Mouse (Mus musculus) hindbrain, embryonic 12.5 days (tissue): ENCODE results near the gene Rps18. TPM values are rescaled to one million over a fixed set of nuclear protein-coding genes. Genes with fewer than 3 reads are reported as not detected.

Experiments
- ATAC-seq: fragments of 200-750 bp; cut with Nextera tagmentation; 2 replicates; pipeline ENCODE4 v1.8.0; 2017; ENCODE audit warnings: moderate TSS enrichment; ENCODE audit not compliant: low FRiP score
- H3K27ac ChIP-seq: fragments of 300-500 bp; sonication (generic); 2 replicates; pipeline ENCODE4 v1.5.1; 2016; ENCODE audit warnings: mild to moderate bottlenecking
- H3K27me3 ChIP-seq: fragments of 300-500 bp; sonication (generic); 2 replicates; pipeline ENCODE4 v1.6.1; 2016; ENCODE audit warnings: mild to moderate bottlenecking
- H3K36me3 ChIP-seq: fragments of 300-500 bp; sonication (generic); 2 replicates; pipeline ENCODE4 v1.6.1; 2016; ENCODE audit warnings: mild to moderate bottlenecking
- H3K4me1 ChIP-seq: fragments of 300-500 bp; sonication (generic); 2 replicates; pipeline ENCODE4 v1.6.1; 2016
- H3K4me2 ChIP-seq: fragments of 300-500 bp; sonication (generic); replicated peaks from 2 replicates; pipeline ENCODE4 v1.6.1; 2016; ENCODE audit warnings: mild to moderate bottlenecking
- H3K4me3 ChIP-seq: fragments of 300-500 bp; sonication (generic); 2 replicates; pipeline ENCODE4 v1.5.1; 2016; ENCODE audit warnings: mild to moderate bottlenecking
- H3K9ac ChIP-seq: fragments of 300-500 bp; sonication (generic); 2 replicates; pipeline ENCODE4 v1.6.1; 2016; ENCODE audit warnings: mild to moderate bottlenecking, moderate library complexity
- H3K9me3 ChIP-seq: fragments of 300-500 bp; sonication (generic); replicated peaks from 2 replicates; pipeline ENCODE4 v1.6.1; 2016; ENCODE audit warnings: mild to moderate bottlenecking
- WGBS: fragments of 180-500 bp; shearing (Covaris S2); methylation state at CpG from one replicate; pipeline ENCODE4 v1.1.7; 2016; 5-methylcytosine and 5-hydroxymethylcytosine counted together
- polyA plus RNA-seq: library from polyadenylated mRNA; unstranded; fragments of >200 nt; fragmentation: Nextera tagmentation; extraction: Ambion mirVana; gene quantifications from 2 replicates; pipeline ENCODE4 v1.2.1, GENCODE M21; 2016

Rps18 gene
- polyA plus RNA-seq, 1 experiment from 2014 or later = 931 TPM

- H3K27ac ChIP-seq = no peak overlapping the region
- no peaks in the 10 kb centered on the region for H3K4me1 ChIP-seq
- H3K4me3 ChIP-seq = no peak overlapping the region
- H3K4me2 ChIP-seq = no peak overlapping the region
- H3K9ac ChIP-seq = no peak overlapping the region
- peaks cover 59% of the 10 kb centered on the region for H3K36me3 ChIP-seq
- H3K27me3 ChIP-seq = no peaks in the 10 kb centered on the region
- WGBS = 92% methylated on average over 17 of the region's 17 CpGs
- ATAC-seq = no peak
- 0 out of 2 replicates have a peak, but pooled peaks cover 5% of the 10 kb centered on the region for H3K9me3 ChIP-seq
These were observed 9.5 kb upstream of the Rps18 start for GRCm38 (mm10) chr17:33965082-33965845.

GRCm38 (mm10) chr17:33962876-33963275 lies 7.1 kb upstream of the Rps18 start:
- Histone ChIP-seq H3K9me3 (no peaks in the 10 kb centered on the region), H3K4me1 (no peaks in the 10 kb centered on the region; the same call in 1 of the 2 replicates), H3K27ac (no peak overlapping the region), H3K4me3 (no peak overlapping the region), H3K27me3 (no peaks in the 10 kb centered on the region), H3K4me2 (no peak overlapping the region), H3K9ac (no peak overlapping the region), H3K36me3 (peaks cover 80% of the 10 kb centered on the region)
- 87% methylated on average over 7 of the region's 7 CpGs for WGBS
- ATAC-seq = no peak

- no peaks in the 10 kb centered on the region for H3K9me3 ChIP-seq
- H3K4me3 ChIP-seq = no peak overlapping the region
- peaks cover 62% of the 10 kb centered on the region for H3K36me3 ChIP-seq
- H3K4me2 ChIP-seq = no peak overlapping the region
- peaks cover 10% of the 10 kb centered on the region for H3K4me1 ChIP-seq
- WGBS = 94% methylated on average over 15 of the region's 15 CpGs
- no peak for ATAC-seq
- no peaks in the 10 kb centered on the region for H3K27me3 ChIP-seq
- H3K9ac ChIP-seq = no peak overlapping the region
- H3K27ac ChIP-seq = no peak overlapping the region
These were observed 4.1 kb upstream of the Rps18 start for GRCm38 (mm10) chr17:33959948-33960347.

GRCm38 (mm10) chr17:33959135-33959534 lies 3.3 kb upstream of the Rps18 start:
- no peak overlapping the region for H3K4me3 ChIP-seq
- ATAC-seq = no peak
- H3K27me3 ChIP-seq = no peaks in the 10 kb centered on the region
- H3K9ac ChIP-seq = no peak overlapping the region
- peaks cover 61% of the 10 kb centered on the region for H3K36me3 ChIP-seq
- 94% methylated on average over 13 of the region's 13 CpGs for WGBS
- H3K4me2 ChIP-seq = no peak overlapping the region
- H3K9me3 ChIP-seq = no peaks in the 10 kb centered on the region
- no peak overlapping the region for H3K27ac ChIP-seq
- peaks cover 18% of the 10 kb centered on the region for H3K4me1 ChIP-seq

- no peaks in the 10 kb centered on the region for H3K9me3 ChIP-seq
- H3K9ac ChIP-seq = no peak overlapping the region
- peaks cover 24% of the 10 kb centered on the region for H3K4me1 ChIP-seq
- H3K4me3 ChIP-seq = no peak overlapping the region
- H3K4me2 ChIP-seq = no peak overlapping the region
- no peak overlapping the region for H3K27ac ChIP-seq
- peaks cover 61% of the 10 kb centered on the region for H3K36me3 ChIP-seq
- ATAC-seq = no peak
- no peaks in the 10 kb centered on the region for H3K27me3 ChIP-seq
- 94% methylated on average over 11 of the region's 11 CpGs for WGBS
These were observed 2.6 kb upstream of the Rps18 start for GRCm38 (mm10) chr17:33958451-33958850.

- 84% methylated on average over 6 of the region's 6 CpGs for WGBS
- no peak overlapping the region for H3K9ac ChIP-seq
These were observed 1.7 kb upstream of the Rps18 start for GRCm38 (mm10) chr17:33957493-33957892.

GRCm38 (mm10) chr17:33956336-33956735 lies 535 bp upstream of the Rps18 start:
- 9% methylated on average over 10 of the region's 10 CpGs for WGBS
- Histone ChIP-seq H3K9me3 (no peaks in the 10 kb centered on the region), H3K4me1 (peaks cover 44% of the 10 kb centered on the region), H3K36me3 (peaks cover 60% of the 10 kb centered on the region), H3K27ac (peak overlapping the region; percentile 87), H3K4me2 (peak overlapping the region; percentile 73), H3K4me3 (peak overlapping the region; percentile 94), H3K27me3 (no peaks in the 10 kb centered on the region), H3K9ac (peak overlapping the region; percentile 71)
- no peak for ATAC-seq

More at GRCm38 (mm10) chr17:33957493-33957892, 1.7 kb upstream of the Rps18 start:
- Histone ChIP-seq H3K4me2 (no peak overlapping the region), H3K27ac (no peak overlapping the region), H3K27me3 (no peaks in the 10 kb centered on the region), H3K4me1 (peaks cover 34% of the 10 kb centered on the region), H3K36me3 (peaks cover 61% of the 10 kb centered on the region), H3K4me3 (no peak overlapping the region), H3K9me3 (no peaks in the 10 kb centered on the region)
- no peak for ATAC-seq

- 1% methylated on average over 33 of the region's 33 CpGs for WGBS
These were observed 901 bp downstream of the Rps18 start for GRCm38 (mm10) chr17:33954646-33955554.

GRCm38 (mm10) chr17:33953961-33954565 lies 1.7 kb downstream of the Rps18 start:
- H3K9ac ChIP-seq = peak overlapping the region; percentile 98
- no peaks in the 10 kb centered on the region for H3K27me3 ChIP-seq
- 36% methylated on average over 5 of the region's 5 CpGs for WGBS
- peaks cover 46% of the 10 kb centered on the region for H3K36me3 ChIP-seq
- peaks cover 65% of the 10 kb centered on the region for H3K4me1 ChIP-seq
- no peak for ATAC-seq
- 0 out of 2 replicates have a peak overlapping the region, but pooled peaks have one; percentile 88 for H3K27ac ChIP-seq
- H3K4me3 ChIP-seq = peak overlapping the region; percentile 94
- no peaks in the 10 kb centered on the region for H3K9me3 ChIP-seq
- H3K4me2 ChIP-seq = peak overlapping the region; percentile 73

More at GRCm38 (mm10) chr17:33954646-33955554, 901 bp downstream of the Rps18 start:
- Histone ChIP-seq H3K9me3 (no peaks in the 10 kb centered on the region), H3K4me2 (peak overlapping the region; percentile 73), H3K27ac (peak overlapping the region; percentile 88), H3K36me3 (peaks cover 46% of the 10 kb centered on the region), H3K4me1 (peaks cover 58% of the 10 kb centered on the region), H3K27me3 (no peaks in the 10 kb centered on the region), H3K9ac (peak overlapping the region; percentile 98), H3K4me3 (peak overlapping the region; percentile 94)
- no peak; the same call in none of the 2 replicates for ATAC-seq

- H3K9me3 ChIP-seq = no peaks in the 10 kb centered on the region
- H3K9ac ChIP-seq = 0 out of 2 replicates have a peak overlapping the region, but pooled peaks have one; percentile 19
- H3K4me2 ChIP-seq = peak overlapping the region; percentile 73
- 82% methylated on average over 3 of the region's 3 CpGs for WGBS
- no peak for ATAC-seq
- H3K4me1 ChIP-seq = peaks cover 65% of the 10 kb centered on the region
- H3K27me3 ChIP-seq = no peaks in the 10 kb centered on the region
- no peak overlapping the region for H3K27ac ChIP-seq
- H3K36me3 ChIP-seq = peaks cover 47% of the 10 kb centered on the region
- no peak overlapping the region for H3K4me3 ChIP-seq
These were observed 2.5 kb downstream of the Rps18 start for GRCm38 (mm10) chr17:33953310-33953709.

- H3K4me2 ChIP-seq = peak overlapping the region; percentile 73; the same call in 1 of the 2 replicates
- peak overlapping the region; percentile 35; the same call in 1 of the 2 replicates for H3K27ac ChIP-seq
- no peaks in the 10 kb centered on the region for H3K9me3 ChIP-seq
- no peak overlapping the region for H3K4me3 ChIP-seq
- H3K36me3 ChIP-seq = peaks cover 49% of the 10 kb centered on the region
- peak overlapping the region; percentile 19; the same call in 1 of the 2 replicates for H3K9ac ChIP-seq
- WGBS = 84% methylated on average over 4 of the region's 4 CpGs
- ATAC-seq = no peak
- no peaks in the 10 kb centered on the region for H3K27me3 ChIP-seq
- H3K4me1 ChIP-seq = peaks cover 65% of the 10 kb centered on the region
These were observed 2.9 kb downstream of the Rps18 start for GRCm38 (mm10) chr17:33952879-33953278.
